Mouse (Mus musculus) E14TG2a.4 (cell line): ENCODE measurements at regions not wholly inside any gene's neighbourhood (a gene's known extent, or its start where the extent isn't known, plus 50 kb on each side); places are given as distances from the start of the nearest gene placed in this dataset.

Experiments
- CTCF ChIP-seq: conservative IDR thresholded peaks from 2 replicates; pipeline ENCODE4 v1.5.1; 2014; ENCODE audit warnings: low read length
- NANOG ChIP-seq: IDR thresholded peaks from 2 replicates; pipeline ENCODE4 v1.6.1; 2014; ENCODE audit warnings: borderline replicate concordance, low read length, mixed read lengths

- TF ChIP-seq CTCF (no peak), NANOG (no peak)
Observed at GRCm38 (mm10) chr7:73192839-73193238, 182.5 kb upstream of the Rgma start.
